Mouse (Mus musculus) MEL (cell line): ENCODE results near the gene Susd6. TPM values are rescaled to one million over a fixed set of nuclear protein-coding genes. Genes with fewer than 3 reads are reported as not detected.

Source experiments
- DNase-seq: peaks from one replicate; pipeline ENCODE4 v3.0.0; 2011; ENCODE audit warnings: low read depth, low spot score
- H3K27ac ChIP-seq: 2 replicates; pipeline ENCODE4 v1.5.1; 2012; ENCODE audit warnings: low read depth, mild to moderate bottlenecking, control low read depth, low read length, moderate library complexity; ENCODE audit not compliant: control insufficient read depth
- H3K27me3 ChIP-seq, 2 experiments: fragments of 150-350 bp in 1 of 2; sonication (generic) in 1 of 2; 2 replicates each; pipeline ENCODE4 v1.6.1; 2012; ENCODE audit warnings: low read length in 2 of 2, mild to moderate bottlenecking in 2 of 2, improper control_type of control experiment in 1 of 2, moderate library complexity in 1 of 2; ENCODE audit not compliant: insufficient read depth in 2 of 2, control insufficient read depth in 1 of 2
- H3K36me3 ChIP-seq, 2 experiments: 2 replicates each; pipeline ENCODE4 v1.6.1; 2012 to 2014; ENCODE audit warnings: low read length in 2 of 2, improper control_type of control experiment in 1 of 2, inconsistent platforms in 1 of 2, mild to moderate bottlenecking in 1 of 2; ENCODE audit not compliant: insufficient read depth in 2 of 2, control insufficient read depth in 1 of 2
- H3K4me1 ChIP-seq, 2 experiments: fragments of 150-350 bp in 1 of 2; sonication (generic) in 1 of 2; 2 replicates each; pipeline ENCODE4 v1.6.1; 2012; ENCODE audit warnings: low read length in 2 of 2, improper control_type of control experiment in 1 of 2, mild to moderate bottlenecking in 1 of 2; ENCODE audit not compliant: insufficient read depth in 2 of 2, control insufficient read depth in 1 of 2
- H3K4me3 ChIP-seq, 2 experiments: fragments of 150-350 bp in 1 of 2; sonication (generic) in 1 of 2; 2 replicates each; pipeline ENCODE4 v1.5.1; 2012; ENCODE audit warnings: low read depth in 2 of 2, low read length in 2 of 2, mild to moderate bottlenecking in 2 of 2, moderate library complexity in 2 of 2, control low read depth in 1 of 2, improper control_type of control experiment in 1 of 2; ENCODE audit not compliant: control insufficient read depth in 1 of 2, insufficient read depth in 1 of 2
- H3K79me2 ChIP-seq: 2 replicates; pipeline ENCODE4 v1.6.1; 2012; ENCODE audit warnings: mild to moderate bottlenecking, low read length, moderate library complexity; ENCODE audit not compliant: control insufficient read depth, poor library complexity, insufficient read depth
- H3K9ac ChIP-seq: 2 replicates; pipeline ENCODE4 v1.6.1; 2012; ENCODE audit warnings: low read depth, mild to moderate bottlenecking, control low read depth, low read length, moderate library complexity; ENCODE audit not compliant: control insufficient read depth, poor library complexity, severe bottlenecking
- H3K9me3 ChIP-seq: fragments of 150-350 bp; sonication (generic); replicated peaks from 2 replicates; pipeline ENCODE4 v1.6.1; 2012; ENCODE audit warnings: mild to moderate bottlenecking, low read length, improper control_type of control experiment, moderate library complexity; ENCODE audit not compliant: insufficient read depth
- BHLHE40 ChIP-seq: IDR thresholded peaks from 2 replicates; pipeline ENCODE4 v1.6.1; 2012; ENCODE audit warnings: low read depth, mild to moderate bottlenecking, inconsistent platforms, low read length, improper control_type of control experiment, borderline replicate concordance
- CHD2 ChIP-seq: IDR thresholded peaks from 2 replicates; pipeline ENCODE4 v1.6.1; 2011; ENCODE audit warnings: low read length, improper control_type of control experiment
- ETS1 ChIP-seq: IDR thresholded peaks from 2 replicates; pipeline ENCODE4 v1.6.1; 2012; ENCODE audit warnings: low read depth, mild to moderate bottlenecking, inconsistent platforms, low read length, improper control_type of control experiment, moderate library complexity
- HCFC1 ChIP-seq: IDR thresholded peaks from 2 replicates; pipeline ENCODE4 v1.6.1; 2012; ENCODE audit warnings: low read depth, mild to moderate bottlenecking, inconsistent platforms, low read length, improper control_type of control experiment, moderate library complexity
- JUND ChIP-seq: IDR thresholded peaks from 2 replicates; pipeline ENCODE4 v1.6.1; 2011; ENCODE audit warnings: low read depth, mild to moderate bottlenecking, improper control_type of control experiment, low read length
- KAT2A ChIP-seq: conservative IDR thresholded peaks from 2 replicates; pipeline ENCODE4 v1.6.1; 2012; ENCODE audit warnings: low read depth, low read length, improper control_type of control experiment, inconsistent platforms
- MAZ ChIP-seq: IDR thresholded peaks from 2 replicates; pipeline ENCODE4 v1.6.1; 2012; ENCODE audit warnings: low read depth, mild to moderate bottlenecking, inconsistent platforms, low read length, improper control_type of control experiment
- MYC ChIP-seq: IDR thresholded peaks from 2 replicates; pipeline ENCODE4 v1.6.1; 2011; ENCODE audit warnings: low read depth, mild to moderate bottlenecking, low read length, improper control_type of control experiment, moderate library complexity
- POLR2A ChIP-seq, 2 experiments: IDR thresholded peaks; 2 replicates each; pipeline ENCODE4 v1.6.1; 2011 to 2012; ENCODE audit warnings: low read length in 2 of 2, mild to moderate bottlenecking in 2 of 2, control low read depth in 1 of 2, improper control_type of control experiment in 1 of 2, low read depth in 1 of 2, moderate library complexity in 1 of 2; ENCODE audit not compliant: control insufficient read depth in 1 of 2, insufficient read depth in 1 of 2, poor library complexity in 1 of 2
- POLR2AphosphoS2 ChIP-seq: IDR thresholded peaks from 2 replicates; pipeline ENCODE4 v1.6.1; 2011; ENCODE audit warnings: low read length, improper control_type of control experiment
- POLR2AphosphoS5 ChIP-seq: IDR thresholded peaks from 2 replicates; pipeline ENCODE4 v1.6.1; 2012; ENCODE audit warnings: low read depth, borderline replicate concordance, mild to moderate bottlenecking, inconsistent platforms, low read length, moderate library complexity, mixed read lengths
- RAD21 ChIP-seq: IDR thresholded peaks from 2 replicates; pipeline ENCODE4 v1.6.1; 2011; ENCODE audit warnings: mild to moderate bottlenecking, low read depth, low read length, improper control_type of control experiment
- RCOR1 ChIP-seq: IDR thresholded peaks from 2 replicates; pipeline ENCODE4 v1.6.1; 2012; ENCODE audit warnings: low read depth, mild to moderate bottlenecking, inconsistent platforms, low read length, improper control_type of control experiment
- SIN3A ChIP-seq: IDR thresholded peaks from 2 replicates; pipeline ENCODE4 v1.6.1; 2012; ENCODE audit warnings: low read length, improper control_type of control experiment, inconsistent platforms
- SMC3 ChIP-seq: IDR thresholded peaks from 2 replicates; pipeline ENCODE4 v1.6.1; 2011; ENCODE audit warnings: low read depth, low read length, improper control_type of control experiment
- TBP ChIP-seq: IDR thresholded peaks from 2 replicates; pipeline ENCODE4 v1.8.0; 2011; ENCODE audit warnings: low read depth, low read length, improper control_type of control experiment
- USF2 ChIP-seq, 2 experiments: IDR thresholded peaks; 2 replicates each; pipeline ENCODE4 v1.6.1; 2011 to 2012; ENCODE audit warnings: improper control_type of control experiment in 2 of 2, low read length in 2 of 2, borderline replicate concordance in 1 of 2, inconsistent platforms in 1 of 2, low read depth in 1 of 2, mild to moderate bottlenecking in 1 of 2; ENCODE audit not compliant: insufficient read depth in 1 of 2
- ZC3H11A ChIP-seq: IDR thresholded peaks from 2 replicates; pipeline ENCODE4 v1.6.1; 2012; ENCODE audit warnings: low read depth, mild to moderate bottlenecking, inconsistent platforms, low read length, improper control_type of control experiment
- ZNF384 ChIP-seq: IDR thresholded peaks from 2 replicates; pipeline ENCODE4 v1.6.1; 2012; ENCODE audit warnings: low read depth, mild to moderate bottlenecking, inconsistent platforms, low read length, improper control_type of control experiment
- polyA plus RNA-seq, 2 experiments: library from polyadenylated mRNA; stranded (reverse) in 1 of 2; unstranded in 1 of 2; fragments of >175 nt in 1 of 2; fragments of >200 nt in 1 of 2; gene quantifications; 2 replicates each; pipeline versions ENCODE4 v1.2.1 to v1.2.4; 2012; ENCODE audit warnings: low replicate concordance in 2 of 2, low read depth in 1 of 2; ENCODE audit not compliant: insufficient read length in 2 of 2, insufficient read depth in 1 of 2, missing spikeins in 1 of 2
- total RNA-seq: library from RNA; depleted of rRNA; stranded (reverse); fragments of 300-350 nt; gene quantifications from 2 replicates; pipeline ENCODE4 v1.2.3, GENCODE M21; 2012

The Susd6 gene
- total and polyA plus RNA-seq, 3 experiments, result 12.2 to 22.4 TPM; not detected in 1

GRCm38 (mm10) chr12:80751556-80751955, 38.8 kb upstream of the Susd6 start:
- H3K27ac ChIP-seq, result no peak overlapping the region
- no peak overlapping the region for H3K9ac ChIP-seq
- TF ChIP-seq ZC3H11A, result no peak
- TF ChIP-seq JUND, result no peak
- no peak for TF ChIP-seq RAD21
- TF ChIP-seq ETS1, result 0 out of 2 replicates have a peak, but pooled peaks have one; percentile 9
- 0 out of 4 replicates have a peak, but pooled peaks cover 0 to 3% of the 10 kb centered on the region in 2 experiments for H3K36me3 ChIP-seq
- H3K9me3 ChIP-seq, result no peaks in the 10 kb centered on the region
- peaks cover 0 to 10% of the 10 kb centered on the region in 2 experiments; a peak in 1 of 4 replicates for H3K4me1 ChIP-seq
- DNase-seq, result no peak
- H3K4me3 ChIP-seq, result no peak overlapping the region
- H3K27me3 ChIP-seq, result no peaks in the 10 kb centered on the region
- H3K79me2 ChIP-seq, result no peaks in the 10 kb centered on the region

GRCm38 (mm10) chr12:80757751-80758558, 32.4 kb upstream of the Susd6 start:
- Histone ChIP-seq H3K9ac (no peak overlapping the region), H3K4me1 (peaks cover 0 to 3% of the 10 kb centered on the region in 2 experiments; a peak in 2 of 4 replicates)

GRCm38 (mm10) chr12:80758559-80759386, 31.5 kb upstream of the Susd6 start:
- no peak for TF ChIP-seq MYC
- TF ChIP-seq MAZ, result no peak
- no peak for TF ChIP-seq BHLHE40
- no peak for TF ChIP-seq POLR2A (IDR thresholded peaks at IDR 0.05; ENCODE audit: control insufficient read depth in 1 of 2, insufficient read depth in 1 of 2, low read depth in 1 of 2, low read length in 2 of 2, poor library complexity in 1 of 2)
- TF ChIP-seq ETS1, result no peak
- TF ChIP-seq USF2 (IDR thresholded peaks at IDR 0.05; ENCODE audit: borderline replicate concordance in 1 of 2, insufficient read depth in 1 of 2, low read depth in 1 of 2, low read length in 2 of 2), result no peak
- no peak for TF ChIP-seq RCOR1
- TF ChIP-seq, all 39 proteins: peak for 0
- Histone ChIP-seq H3K27ac (no peak overlapping the region), H3K79me2 (no peaks in the 10 kb centered on the region), H3K4me3 (no peak overlapping the region), H3K9me3 (no peaks in the 10 kb centered on the region), H3K27me3 (no peaks in the 10 kb centered on the region; a peak in 1 of 4 replicates), H3K36me3 (0 out of 4 replicates have a peak, but pooled peaks cover 0 to 2% of the 10 kb centered on the region in 2 experiments), H3K9ac (no peak overlapping the region), H3K4me1 (peaks cover 0 to 5% of the 10 kb centered on the region in 2 experiments; a peak in 2 of 4 replicates)
- DNase-seq, result no peak

More at GRCm38 (mm10) chr12:80757751-80758558, 32.4 kb upstream of the Susd6 start:
- no peak for DNase-seq
- H3K27ac ChIP-seq, result no peak overlapping the region
- H3K79me2 ChIP-seq, result no peaks in the 10 kb centered on the region
- TF ChIP-seq POLR2AphosphoS5 (no peak), HCFC1 (no peak), BHLHE40 (no peak), RAD21 (no peak), POLR2A (IDR thresholded peaks at IDR 0.05; ENCODE audit: control insufficient read depth in 1 of 2, insufficient read depth in 1 of 2, low read depth in 1 of 2, low read length in 2 of 2, poor library complexity in 1 of 2) (no peak), POLR2AphosphoS2 (no peak), SIN3A (no peak), CHD2 (no peak), ZNF384 (no peak), KAT2A (no peak), TBP (no peak), SMC3 (no peak)
- no peak overlapping the region for H3K4me3 ChIP-seq
- 0 out of 4 replicates have a peak, but pooled peaks cover 0 to 2% of the 10 kb centered on the region in 2 experiments for H3K36me3 ChIP-seq
- no peaks in the 10 kb centered on the region for H3K9me3 ChIP-seq
- no peaks in the 10 kb centered on the region; a peak in 1 of 4 replicates for H3K27me3 ChIP-seq
